Mouse (Mus musculus) liver, adult 2 months (tissue): ENCODE data around the gene Gm37240. TPM values are rescaled to one million over a fixed set of nuclear protein-coding genes. Genes with fewer than 3 reads are reported as not detected.

Experiments
- DNase-seq: peaks from one replicate; pipeline ENCODE4 v3.0.0-alpha.2; 2011; ENCODE audit warnings: low read depth, low spot score; ENCODE audit errors: extremely low read depth
- H3K27ac ChIP-seq: fragments of 200-500 bp; replicated peaks from 2 replicates; pipeline ENCODE4 v1.5.1; 2012; ENCODE audit warnings: low read depth, mild to moderate bottlenecking, control low read depth, inconsistent platforms, low read length; ENCODE audit not compliant: insufficient read depth
- H3K27me3 ChIP-seq: fragments of 200-500 bp; 2 replicates; pipeline ENCODE4 v1.6.1; 2012; ENCODE audit warnings: mild to moderate bottlenecking, moderate library complexity, low read length, inconsistent platforms; ENCODE audit not compliant: control insufficient read depth, insufficient read depth
- H3K36me3 ChIP-seq: fragments of 200-500 bp; 2 replicates; pipeline ENCODE4 v1.6.1; 2012; ENCODE audit warnings: low read length, inconsistent platforms; ENCODE audit not compliant: control insufficient read depth, insufficient read depth
- H3K4me1 ChIP-seq: fragments of 200-500 bp; 2 replicates; pipeline ENCODE4 v1.6.1; 2011; ENCODE audit warnings: low read length; ENCODE audit not compliant: control insufficient read depth, insufficient read depth
- H3K4me3 ChIP-seq: fragments of 200-500 bp; 2 replicates; pipeline ENCODE4 v1.5.1; 2011; ENCODE audit warnings: low read depth, mild to moderate bottlenecking, control low read depth, low read length, moderate library complexity; ENCODE audit not compliant: insufficient read depth
- H3K79me2 ChIP-seq: fragments of 200-500 bp; 2 replicates; pipeline ENCODE4 v1.6.1; 2012; ENCODE audit warnings: inconsistent platforms, mild to moderate bottlenecking, low read length, moderate library complexity; ENCODE audit not compliant: control insufficient read depth, insufficient read depth
- H3K9ac ChIP-seq: fragments of 200-500 bp; 2 replicates; pipeline ENCODE4 v1.6.1; 2012; ENCODE audit warnings: low read depth, mild to moderate bottlenecking, control low read depth, inconsistent platforms, low read length
- CTCF ChIP-seq: fragments of 200-500 bp; IDR thresholded peaks from 2 replicates; pipeline ENCODE4 v1.5.1; 2011; ENCODE audit warnings: low read depth, low read length, control low read depth
- POLR2A ChIP-seq: fragments of 200-500 bp; IDR thresholded peaks from 2 replicates; pipeline ENCODE4 v1.6.1; 2011; ENCODE audit warnings: low read length, control low read depth; ENCODE audit not compliant: insufficient read depth; ENCODE audit errors: extremely low read depth
- WGBS: fragments of 180-500 bp; shearing (Covaris S2); methylation state at CpG from one replicate; pipeline ENCODE4 v1.1.7; 2018; 5-methylcytosine and 5-hydroxymethylcytosine counted together
- polyA plus RNA-seq: library from polyadenylated mRNA; depleted of rRNA; stranded (reverse); fragments of >200 nt; gene quantifications from 2 replicates; pipeline ENCODE4 v1.2.3, GENCODE M21; 2012
- total RNA-seq: library from RNA; depleted of rRNA; stranded (reverse); fragments of >200 nt; gene quantifications from 2 replicates; pipeline ENCODE4 v1.2.3, GENCODE M21; 2014

Gm37240 gene
- total and polyA plus RNA-seq, 2 experiments: 2.2 to 6.9 TPM

GRCm38 (mm10) chr3:85733939-85734729 lies 153.2 kb downstream of the Gm37240 start:
- WGBS: 89% methylated on average over 5 of the region's 5 CpGs
- Histone ChIP-seq H3K27ac (no peak overlapping the region), H3K27me3 (no peaks in the 10 kb centered on the region), H3K4me1 (no peaks in the 10 kb centered on the region), H3K79me2 (peaks cover 3% of the 10 kb centered on the region; the same call in 1 of the 2 replicates), H3K36me3 (no peaks in the 10 kb centered on the region), H3K9ac (no peak overlapping the region), H3K4me3 (no peak overlapping the region)
- no peak for TF ChIP-seq POLR2A
- no peak for TF ChIP-seq CTCF
- DNase-seq: no peak

- no peaks in the 10 kb centered on the region for H3K27me3 ChIP-seq
- 82% methylated on average over 2 of the region's 2 CpGs for WGBS
- no peak overlapping the region for H3K4me3 ChIP-seq
- H3K4me1 ChIP-seq: no peaks in the 10 kb centered on the region
- no peak overlapping the region for H3K9ac ChIP-seq
- H3K27ac ChIP-seq: no peak overlapping the region
- TF ChIP-seq POLR2A (no peak), CTCF (no peak)
- H3K36me3 ChIP-seq: no peaks in the 10 kb centered on the region
- H3K79me2 ChIP-seq: peaks cover 3% of the 10 kb centered on the region; the same call in 1 of the 2 replicates
- no peak for DNase-seq
These were observed 160.1 kb downstream of the Gm37240 start for GRCm38 (mm10) chr3:85727171-85727570.

- Histone ChIP-seq H3K9ac (no peak overlapping the region), H3K27ac (no peak overlapping the region), H3K4me1 (no peaks in the 10 kb centered on the region), H3K79me2 (peaks cover 3% of the 10 kb centered on the region; the same call in 1 of the 2 replicates), H3K27me3 (no peaks in the 10 kb centered on the region), H3K36me3 (no peaks in the 10 kb centered on the region), H3K4me3 (no peak overlapping the region)
- 89% methylated on average over 3 of the region's 3 CpGs for WGBS
- DNase-seq: no peak
- TF ChIP-seq CTCF: no peak
- TF ChIP-seq POLR2A: no peak
These were observed 161.3 kb downstream of the Gm37240 start for GRCm38 (mm10) chr3:85725971-85726370.

- 78% methylated on average over 2 of the region's 2 CpGs for WGBS
- no peak for TF ChIP-seq POLR2A
- TF ChIP-seq CTCF: no peak
- DNase-seq: no peak
- Histone ChIP-seq H3K79me2 (no peaks in the 10 kb centered on the region), H3K4me1 (no peaks in the 10 kb centered on the region), H3K36me3 (no peaks in the 10 kb centered on the region), H3K27me3 (no peaks in the 10 kb centered on the region), H3K4me3 (no peak overlapping the region), H3K9ac (no peak overlapping the region), H3K27ac (no peak overlapping the region)
These were observed 162.2 kb downstream of the Gm37240 start for GRCm38 (mm10) chr3:85725110-85725509.

GRCm38 (mm10) chr3:85722581-85722980 lies 164.7 kb downstream of the Gm37240 start:
- Histone ChIP-seq H3K27me3 (no peaks in the 10 kb centered on the region), H3K79me2 (no peaks in the 10 kb centered on the region), H3K9ac (no peak overlapping the region), H3K4me1 (no peaks in the 10 kb centered on the region), H3K4me3 (no peak overlapping the region), H3K36me3 (no peaks in the 10 kb centered on the region), H3K27ac (no peak overlapping the region)
- DNase-seq: no peak
- no peak for TF ChIP-seq POLR2A
- no peak for TF ChIP-seq CTCF
- WGBS: 87% methylated on average over 6 of the region's 6 CpGs

GRCm38 (mm10) chr3:85715764-85716297 lies 171.5 kb downstream of the Gm37240 start:
- TF ChIP-seq POLR2A (no peak), CTCF (no peak)
- H3K9ac ChIP-seq: no peak overlapping the region
- no peak for DNase-seq
- WGBS: 91% methylated on average over 4 of the region's 4 CpGs
- no peaks in the 10 kb centered on the region for H3K4me1 ChIP-seq
- H3K79me2 ChIP-seq: no peaks in the 10 kb centered on the region
- H3K4me3 ChIP-seq: no peak overlapping the region
- H3K27ac ChIP-seq: no peak overlapping the region
- no peaks in the 10 kb centered on the region for H3K27me3 ChIP-seq
- H3K36me3 ChIP-seq: 0 out of 2 replicates have a peak, but pooled peaks cover 2% of the 10 kb centered on the region
